In genomic region chr1:106735586-106735985, GRCm38 (mm10) we compare ENCODE assay signal across 9 mouse cellular contexts. TPM values are rescaled to one million over a fixed set of nuclear protein-coding genes. Genes with fewer than 3 reads are reported as not detected.
DNase-seq lines count a peak whose midpoint lies in the region; ATAC-seq and TF ChIP-seq lines count a peak whose summit lies in the region.
"Had no signal": no experiment of that assay in that cellular context is flagged by ENCODE, and none has a peak within 500 bp of the region (broad histone marks: within the 10 kb centered on the region; RNA-seq: fewer than 3 reads in every experiment).

No protein-coding gene starts in this region.

- no peaks in the 10 kb centered on the region for H3K9me3 ChIP-seq in forebrain, embryonic 10.5 days
- H3K9me3 ChIP-seq in forebrain, embryonic 13.5 days (replicated peaks), result no peaks in the 10 kb centered on the region
- H3K9me3 ChIP-seq in lung, postnatal 0 days (ENCODE audit: low read length), result no peaks in the 10 kb centered on the region

- H3K4me3 ChIP-seq in forebrain, embryonic 10.5 days, result no peak overlapping the region
- no peak overlapping the region for H3K4me3 ChIP-seq in forebrain, embryonic 13.5 days
- H3K4me3 ChIP-seq in embryonic fibroblast, embryonic 13.5 days (ENCODE audit: insufficient read depth, low read length), result no peak overlapping the region
- H3K4me3 ChIP-seq in lung, postnatal 0 days (ENCODE audit: low read depth, low read length), result no peak overlapping the region

- no peak overlapping the region for H3K27ac ChIP-seq in forebrain, embryonic 10.5 days
- H3K27ac ChIP-seq in forebrain, embryonic 13.5 days, result no peak overlapping the region
- H3K27ac ChIP-seq in embryonic fibroblast, embryonic 13.5 days (ENCODE audit: insufficient read depth, low read length), result no peak overlapping the region
- no peak overlapping the region for H3K27ac ChIP-seq in lung, postnatal 0 days (ENCODE audit: low read length)
- H3K27ac ChIP-seq: macrophage had no signal

- H3K9ac ChIP-seq in forebrain, embryonic 13.5 days, result no peak overlapping the region
- H3K9ac ChIP-seq in lung, postnatal 0 days (replicated peaks; ENCODE audit: low read depth), result no peak overlapping the region

- no peak for TF ChIP-seq POLR2A in embryonic fibroblast, embryonic 13.5 days (IDR thresholded peaks at IDR 0.05; ENCODE audit: low read depth, low read length)

- no peak for TF ChIP-seq EP300 in lung, postnatal 0 days (IDR thresholded peaks at IDR 0.05)

- no peak for ATAC-seq in forebrain, embryonic 13.5 days
- no peak for ATAC-seq in lung, postnatal 0 days

- H3K4me2 ChIP-seq in forebrain, embryonic 13.5 days, result no peak overlapping the region
- no peak overlapping the region for H3K4me2 ChIP-seq in lung, postnatal 0 days (replicated peaks; ENCODE audit: low read depth, low read length)

- H3K27me3 ChIP-seq in forebrain, embryonic 10.5 days (ENCODE audit: poor library complexity, severe bottlenecking), result no peaks in the 10 kb centered on the region
- H3K27me3 ChIP-seq in forebrain, embryonic 13.5 days, result no peaks in the 10 kb centered on the region
- no peaks in the 10 kb centered on the region for H3K27me3 ChIP-seq in lung, postnatal 0 days (replicated peaks; ENCODE audit: insufficient read depth, low read length)

- no peaks in the 10 kb centered on the region for H3K4me1 ChIP-seq in forebrain, embryonic 10.5 days
- no peaks in the 10 kb centered on the region for H3K4me1 ChIP-seq in forebrain, embryonic 13.5 days
- no peaks in the 10 kb centered on the region for H3K4me1 ChIP-seq in embryonic fibroblast, embryonic 13.5 days (ENCODE audit: control insufficient read depth, insufficient read depth, low read length)
- H3K4me1 ChIP-seq in lung, postnatal 0 days (ENCODE audit: insufficient read depth, low read depth, low read length), result no peaks in the 10 kb centered on the region

- peak; percentile 35; the same call in 1 of the 2 replicates for TF ChIP-seq CTCF in embryonic fibroblast, embryonic 13.5 days (IDR thresholded peaks at IDR 0.05; ENCODE audit: borderline replicate concordance, insufficient read depth, low read length)
- peak; percentile 74 for TF ChIP-seq CTCF in lung, postnatal 0 days (IDR thresholded peaks at IDR 0.05)

- H3K36me3 ChIP-seq in forebrain, embryonic 10.5 days (replicated peaks), result peaks cover 14% of the 10 kb centered on the region
- peaks cover 16% of the 10 kb centered on the region; the same call in 1 of the 2 replicates for H3K36me3 ChIP-seq in forebrain, embryonic 13.5 days (ENCODE audit: poor library complexity, severe bottlenecking)
- H3K36me3 ChIP-seq in lung, postnatal 0 days (ENCODE audit: insufficient read depth, low read length), result peaks cover 3% of the 10 kb centered on the region; the same call in 1 of the 2 replicates

- DNase-seq in forebrain, embryonic 10.5 days (ENCODE audit: extremely low spot score, low spot score), result peak; percentile 32
- DNase-seq in left cerebral cortex, postnatal 25 days (ENCODE audit: low spot score in 2 of 2), result peak; percentile 36 to 55
- DNase-seq in left cerebral cortex, postnatal 36 days (ENCODE audit: low spot score in 2 of 2), result no peak
- peak; percentile 58 for DNase-seq in adipocyte (ENCODE audit: low spot score)
- DNase-seq in lung, postnatal 0 days (ENCODE audit: low spot score), result peak; percentile 51
- DNase-seq in thymus, postnatal 0 days (ENCODE audit: low spot score), result peak; percentile 64

- intact Hi-C loops in left cerebral cortex, postnatal 25 days (cut with DNase I), result loop anchor here (5.0 kb wide), 2 partner anchors 147 to 308 kb away; no protein-coding TSS in a partner anchor
- intact Hi-C loops in left cerebral cortex, postnatal 36 days (cut with DNase I), result no loop called here

- 68% methylated on average over 2 of the region's 2 CpGs for WGBS in forebrain, embryonic 10.5 days
- WGBS in forebrain, embryonic 13.5 days, result 59% methylated on average over 2 of the region's 2 CpGs
- WGBS in lung, postnatal 0 days, result 64% methylated on average over 2 of the region's 2 CpGs

RNA-seq across cellular contexts. Expression of gene Bcl2, which starts 21.5 kb away (rescaled TPM):
- polyA plus RNA-seq in forebrain, embryonic 10.5 days (2016; fragmentation: Nextera tagmentation; extraction: Ambion mirVana), result 8.0 and 8.1 TPM in 2 replicates
- 10.0 and 10.5 TPM in 2 replicates for polyA plus RNA-seq in forebrain, embryonic 13.5 days (2015; fragmentation: Nextera tagmentation; extraction: Ambion mirVana)
- 10 to 100 TPM; 15.5 to 16.1 TPM for total RNA-seq in left cerebral cortex, postnatal 25 days (2021)
- total RNA-seq in left cerebral cortex, postnatal 36 days (2021), result 10 to 100 TPM; 11.0 to 16.1 TPM
- polyA plus RNA-seq in embryonic fibroblast, embryonic 13.5 days (2011; ENCODE audit: insufficient read length, low read depth, missing spikeins), result 5.3 and 6.5 TPM in 2 replicates
- 5.7 and 7.1 TPM in 2 replicates for polyA plus RNA-seq in lung, postnatal 0 days (2015; fragmentation: Nextera tagmentation; extraction: Ambion mirVana)
- polyA plus RNA-seq in thymus, postnatal 0 days (2015; fragmentation: Nextera tagmentation; extraction: Ambion mirVana), result 17.4 and 24.9 TPM in 2 replicates

RNA-seq across cellular contexts. Expression of gene Kdsr, which starts 23.9 kb away (rescaled TPM):
- polyA plus RNA-seq in forebrain, embryonic 10.5 days (2016; fragmentation: Nextera tagmentation; extraction: Ambion mirVana), result 7.5 and 8.5 TPM in 2 replicates
- 10.1 and 11.5 TPM in 2 replicates for polyA plus RNA-seq in forebrain, embryonic 13.5 days (2015; fragmentation: Nextera tagmentation; extraction: Ambion mirVana)
- 10 to 100 TPM; 24.4 to 25.9 TPM for total RNA-seq in left cerebral cortex, postnatal 25 days (2021)
- 10 to 100 TPM; 24.4 to 29.9 TPM for total RNA-seq in left cerebral cortex, postnatal 36 days (2021)
- 31.6 and 38.1 TPM in 2 replicates for polyA plus RNA-seq in embryonic fibroblast, embryonic 13.5 days (2011; ENCODE audit: insufficient read length, low read depth, missing spikeins)
- 25.6 and 31.8 TPM in 2 replicates for polyA plus RNA-seq in lung, postnatal 0 days (2015; fragmentation: Nextera tagmentation; extraction: Ambion mirVana)
- polyA plus RNA-seq in thymus, postnatal 0 days (2015; fragmentation: Nextera tagmentation; extraction: Ambion mirVana), result 11.7 and 13.5 TPM in 2 replicates

Comparison
In these comparisons a context has a peak if more than half of its experiments do, and no peak if none do; other contexts are left out.
1. DNase-seq: peak in forebrain, embryonic 10.5 days (single experiment), left cerebral cortex, postnatal 25 days (2 of 2), adipocyte (single experiment), lung, postnatal 0 days (single experiment) and thymus, postnatal 0 days (single experiment); none in left cerebral cortex, postnatal 36 days (0 of 2).